Mouse (Mus musculus) ES-Bruce4 (cell line): ENCODE data around the gene Tnrc6a.

ENCODE experiments used
- CTCF ChIP-seq: IDR thresholded peaks from one replicate; pipeline ENCODE4 v1.8.1; 2011; ENCODE audit warnings: low read depth, low read length
- POLR2A ChIP-seq: IDR thresholded peaks from one replicate; pipeline ENCODE4 v1.8.1; 2011; ENCODE audit warnings: low read length; ENCODE audit not compliant: insufficient read depth

DNA sequence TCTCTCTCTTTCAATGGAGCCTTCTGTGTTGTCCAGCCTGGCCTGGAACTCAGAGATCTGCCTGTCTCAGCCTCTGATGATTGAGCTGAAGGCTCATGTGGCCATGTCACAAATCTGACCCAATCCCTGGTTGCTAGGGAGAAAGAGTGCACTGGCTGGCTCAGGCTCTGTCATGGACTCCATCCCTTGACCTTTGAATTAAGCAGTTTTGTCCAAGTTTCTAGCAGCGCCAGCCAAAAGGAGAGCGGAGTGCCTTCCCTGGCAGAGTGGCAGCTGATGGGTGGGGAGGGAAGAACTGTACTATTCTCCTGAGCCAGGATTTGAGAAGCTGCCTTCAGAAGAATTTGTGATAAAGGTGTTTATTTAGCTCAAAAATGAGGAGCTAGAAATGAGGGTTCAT lies 17.4 kb upstream of the Tnrc6a start:
- TF ChIP-seq CTCF (no peak), POLR2A (no peak)
